Mouse (Mus musculus): Measurements from ENCODE around the gene Rpl36. TPM values are rescaled to one million over a fixed set of nuclear protein-coding genes. Genes with fewer than 3 reads are reported as not detected.

Gene Rpl36
- polyA plus RNA-seq (2021; fragmentation: Nextera tagmentation), result 1,951 and 2,168 TPM in 2 replicates
- long read RNA-seq, experiment 1, transcript Rpl36-201 (4 exons, 383 nt), result major isoform, 124 of 140 reads
- long read RNA-seq, experiment 1, partial matches to known transcripts, result 11 of 140 reads
- long read RNA-seq, experiment 1, other reads (novel, unspliced or antisense), result 5 of 140 reads
- long read RNA-seq, experiment 2, transcript Rpl36-201 (4 exons, 383 nt), result major isoform, 667 of 768 reads
- long read RNA-seq, experiment 2, partial matches to known transcripts, result 77 of 768 reads
- long read RNA-seq, experiment 2, other reads (novel, unspliced or antisense), result 24 of 768 reads

GRCm38 (mm10) chr17:56613236-56613844 is at the start of gene Rpl36:
Rpl36 (plus strand) TSS chr17:56613416.

DNA sequence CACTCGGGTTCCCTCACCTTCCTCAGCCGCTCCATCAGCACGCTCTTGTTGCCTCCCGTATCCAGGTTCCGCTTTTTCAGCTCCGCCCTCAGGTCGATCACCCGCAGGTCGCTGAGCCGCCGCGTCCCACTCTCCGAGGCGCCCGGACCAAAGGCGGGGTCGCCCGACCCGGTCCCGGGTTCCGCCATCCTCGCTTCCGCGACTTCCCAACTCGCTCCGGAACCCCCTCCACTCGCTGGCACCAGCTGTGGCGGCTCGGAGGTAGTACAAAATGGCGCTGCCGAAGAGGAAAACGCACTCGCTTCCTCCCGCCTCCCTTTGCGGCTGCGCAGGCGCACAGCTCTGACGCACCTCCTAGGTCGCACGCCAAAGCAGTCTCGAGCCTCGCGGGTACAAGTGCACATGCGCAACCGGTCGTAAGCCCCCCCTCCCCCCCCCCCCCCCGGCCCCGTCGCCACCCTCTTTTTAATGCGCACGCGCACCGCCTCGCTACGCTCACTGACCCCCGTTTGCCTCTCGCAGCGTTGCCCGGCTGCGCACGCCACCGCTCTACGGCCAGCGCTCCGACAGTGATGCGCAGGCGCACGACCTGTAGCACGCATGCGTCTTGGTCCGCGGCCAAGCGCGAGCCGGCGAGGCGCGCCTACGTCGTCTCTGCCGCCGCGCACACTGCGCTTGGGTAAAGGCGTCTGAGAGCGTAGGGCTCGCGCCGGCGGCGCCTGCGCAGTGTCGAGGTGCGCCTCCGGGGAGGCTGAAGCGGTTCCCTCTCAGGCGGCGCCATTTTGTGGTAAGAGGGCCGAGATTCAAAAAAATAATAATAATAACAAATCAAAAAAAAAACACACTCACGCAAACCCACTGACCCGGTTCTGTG is 28.7 kb upstream of the Rpl36 start, which contains the start of the genes Safb2 and Safb:
Safb2 (minus strand) TSS at position 329 of the 874 bp plus-strand sequence.
Safb (plus strand) TSS at position 569 of the 874 bp plus-strand sequence.

GRCm38 (mm10) chr17:56609452-56610171 is 3.6 kb upstream of the Rpl36 start, which contains the start of gene 2410015M20Rik:
2410015M20Rik (minus strand) TSS chr17:56609771.

GRCm38 (mm10) chr17:56626754-56627470 is 13.7 kb downstream of the Rpl36 start, which contains the start of gene Lonp1:
Lonp1 (minus strand) TSS chr17:56626887.

DNA sequence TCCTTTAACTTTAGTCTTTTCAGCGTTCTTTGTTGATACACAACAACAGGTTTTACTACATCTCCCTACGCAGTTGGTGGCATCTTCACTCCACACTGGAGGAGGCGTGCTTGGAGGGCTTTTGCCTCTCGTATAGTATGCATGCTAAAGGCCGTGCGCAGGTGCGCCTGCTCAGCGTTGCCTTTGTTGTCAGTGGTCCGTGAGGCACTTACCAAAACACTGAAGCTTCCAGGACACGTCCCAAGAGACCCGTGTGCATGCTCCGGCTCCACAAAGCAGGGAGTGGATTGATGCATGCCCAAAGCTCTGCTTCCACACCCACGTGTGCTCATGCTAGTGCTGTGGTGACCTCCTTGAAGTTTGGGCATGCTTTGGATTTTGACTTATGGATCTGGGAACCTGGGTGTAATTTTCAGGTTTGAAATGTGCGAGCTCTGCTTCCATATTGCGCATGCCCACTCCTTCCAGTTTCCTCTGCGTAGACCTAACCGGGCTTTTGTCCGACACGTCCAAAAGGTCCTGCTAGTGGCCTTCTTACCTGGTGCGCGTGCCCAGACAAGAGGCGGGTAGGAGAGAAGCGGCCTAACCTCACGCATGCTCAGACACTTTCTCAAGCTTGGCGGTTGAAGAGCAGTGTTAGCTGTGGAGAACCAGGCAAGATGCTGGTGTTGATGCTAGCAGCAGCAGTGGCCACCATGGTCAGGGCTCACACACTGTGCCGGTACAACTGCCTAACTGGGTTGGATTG is 14.5 kb downstream of the Rpl36 start, which contains the start of gene Catsperd:
Catsperd (plus strand) TSS at position 614 of the 748 bp plus-strand sequence.

Other genes starting within 250 kb of the Rpl36 start
- 125 and 188 TPM in 2 replicates for gene Ptprs, start 136.9 kb upstream of the Rpl36 start, polyA plus RNA-seq (2021; fragmentation: Nextera tagmentation)
- gene Znrf4, start 101.0 kb upstream of the Rpl36 start, polyA plus RNA-seq (2021; fragmentation: Nextera tagmentation), result not detected in 2 replicates
- not detected in 2 replicates for gene Gm20219, start 59.0 kb upstream of the Rpl36 start, polyA plus RNA-seq (2021; fragmentation: Nextera tagmentation)
- 12.8 and 17.3 TPM in 2 replicates for gene Safb2, start 28.8 kb upstream of the Rpl36 start, polyA plus RNA-seq (2021; fragmentation: Nextera tagmentation)
- 36.0 and 38.2 TPM in 2 replicates for gene Safb, start 28.6 kb upstream of the Rpl36 start, polyA plus RNA-seq (2021; fragmentation: Nextera tagmentation)
- 448 and 559 TPM in 2 replicates for gene 2410015M20Rik, start 3.6 kb upstream of the Rpl36 start, polyA plus RNA-seq (2021; fragmentation: Nextera tagmentation)
- 24.7 and 30.3 TPM in 2 replicates for gene Lonp1, start 13.5 kb downstream of the Rpl36 start, polyA plus RNA-seq (2021; fragmentation: Nextera tagmentation)
- gene Catsperd, start 14.7 kb downstream of the Rpl36 start, polyA plus RNA-seq (2021; fragmentation: Nextera tagmentation), result 0.15 and 0.34 TPM in 2 replicates
- 43.8 and 58.2 TPM in 2 replicates for gene Ranbp3, start 59.9 kb downstream of the Rpl36 start, polyA plus RNA-seq (2021; fragmentation: Nextera tagmentation)
- gene Ndufa11, start 104.4 kb downstream of the Rpl36 start, polyA plus RNA-seq (2021; fragmentation: Nextera tagmentation), result 982 and 1,143 TPM in 2 replicates
- 9.5 and 9.6 TPM in 2 replicates for gene Vmac, start 104.6 kb downstream of the Rpl36 start, polyA plus RNA-seq (2021; fragmentation: Nextera tagmentation)
- 3.3 and 6.1 TPM in 2 replicates for gene Nrtn, start 144.1 kb downstream of the Rpl36 start, polyA plus RNA-seq (2021; fragmentation: Nextera tagmentation)
- 24.7 and 26.8 TPM in 2 replicates for gene Dus3l, start 151.3 kb downstream of the Rpl36 start, polyA plus RNA-seq (2021; fragmentation: Nextera tagmentation)
- gene Prr22, start 156.8 kb downstream of the Rpl36 start, polyA plus RNA-seq (2021; fragmentation: Nextera tagmentation), result 0.29 TPM in 1 of 2 replicates, not detected in the other
- 1.0 and 1.1 TPM in 2 replicates for gene Rfx2, start 217.6 kb downstream of the Rpl36 start, polyA plus RNA-seq (2021; fragmentation: Nextera tagmentation)